Mouse (Mus musculus) heart, postnatal 14 days (tissue): ENCODE measurements around the gene Mfsd5. TPM values are rescaled to one million over a fixed set of nuclear protein-coding genes. Genes with fewer than 3 reads are reported as not detected.
A peak's percentile ranks its signal among the peaks of the same experiment; 100 is the strongest.

Experiments
- DNase-seq, 2 experiments: peaks; one replicate each; pipeline ENCODE4 v3.0.0; 2021 to 2022
- intact Hi-C: fragments of 180-260 bp; cut with DNase I; formaldehyde crosslinking; loops from one replicate; pipeline ENCODE4 v1.15.1; 2025
- long read RNA-seq, 2 experiments: library from polyadenylated mRNA; stranded (forward); transcript quantifications; one replicate each; pipeline ENCODE4 v2.0.0; 2021
- total RNA-seq, 2 experiments: library from RNA; stranded (reverse); gene quantifications; 2 replicates each; pipeline ENCODE4 v1.2.3; 2021

Mfsd5 gene
- total RNA-seq = 10 to 100 TPM; 16.7 to 19.0 TPM
- long read RNA-seq, experiment 1, transcript Mfsd5-201 (2 exons, 1,754 nt) = major isoform, 50 of 59 reads
- long read RNA-seq, experiment 1, partial matches to known transcripts = 0 of 59 reads
- long read RNA-seq, experiment 1, other reads (novel, unspliced or antisense) = 9 of 59 reads
- long read RNA-seq, experiment 2, transcript Mfsd5-201 (2 exons, 1,754 nt) = major isoform, 38 of 57 reads
- long read RNA-seq, experiment 2, partial matches to known transcripts = 0 of 57 reads
- long read RNA-seq, experiment 2, other reads (novel, unspliced or antisense) = 19 of 57 reads

DNA sequence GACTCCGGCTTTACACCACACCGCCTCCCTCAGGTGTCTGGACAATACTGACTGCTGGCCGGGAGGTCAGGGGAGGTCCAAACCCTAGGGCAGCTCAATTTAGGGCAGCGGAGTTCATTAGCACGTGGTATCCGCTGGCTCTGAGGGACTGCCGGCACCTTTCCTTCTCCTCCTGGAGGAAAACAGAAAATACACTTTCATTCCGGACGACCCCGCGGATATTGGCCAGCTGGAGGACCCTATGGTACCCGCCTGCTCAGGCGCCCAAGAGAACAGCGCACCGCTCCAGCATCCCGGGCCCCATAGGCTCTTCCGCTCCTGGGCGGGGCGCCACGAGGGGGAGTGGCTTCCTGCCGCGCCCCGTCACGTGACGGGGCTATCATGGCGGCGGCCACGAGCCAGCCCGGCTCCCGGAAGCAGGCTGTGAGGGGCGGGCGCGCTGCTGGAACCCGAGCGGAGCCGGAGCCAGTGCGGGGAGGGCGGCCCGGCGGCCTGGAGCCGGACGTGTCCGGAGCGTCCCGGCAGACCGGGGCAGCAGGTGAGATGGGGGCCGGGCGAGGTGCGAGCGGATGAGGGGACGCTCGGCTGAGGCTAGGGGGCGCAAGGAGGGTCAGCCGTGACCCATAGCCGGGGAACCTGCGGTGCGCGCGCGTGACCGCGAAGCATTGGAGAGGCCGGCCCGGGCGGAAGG lies at the start of gene Mfsd5:
Gene Mfsd5 (plus strand): TSS at position 363 of the 691 bp plus-strand sequence.
- intact Hi-C loops = loop anchor here (2.0 kb wide), 2 partner anchors 30 to 38 kb away; no protein-coding TSS in a partner anchor

DNA sequence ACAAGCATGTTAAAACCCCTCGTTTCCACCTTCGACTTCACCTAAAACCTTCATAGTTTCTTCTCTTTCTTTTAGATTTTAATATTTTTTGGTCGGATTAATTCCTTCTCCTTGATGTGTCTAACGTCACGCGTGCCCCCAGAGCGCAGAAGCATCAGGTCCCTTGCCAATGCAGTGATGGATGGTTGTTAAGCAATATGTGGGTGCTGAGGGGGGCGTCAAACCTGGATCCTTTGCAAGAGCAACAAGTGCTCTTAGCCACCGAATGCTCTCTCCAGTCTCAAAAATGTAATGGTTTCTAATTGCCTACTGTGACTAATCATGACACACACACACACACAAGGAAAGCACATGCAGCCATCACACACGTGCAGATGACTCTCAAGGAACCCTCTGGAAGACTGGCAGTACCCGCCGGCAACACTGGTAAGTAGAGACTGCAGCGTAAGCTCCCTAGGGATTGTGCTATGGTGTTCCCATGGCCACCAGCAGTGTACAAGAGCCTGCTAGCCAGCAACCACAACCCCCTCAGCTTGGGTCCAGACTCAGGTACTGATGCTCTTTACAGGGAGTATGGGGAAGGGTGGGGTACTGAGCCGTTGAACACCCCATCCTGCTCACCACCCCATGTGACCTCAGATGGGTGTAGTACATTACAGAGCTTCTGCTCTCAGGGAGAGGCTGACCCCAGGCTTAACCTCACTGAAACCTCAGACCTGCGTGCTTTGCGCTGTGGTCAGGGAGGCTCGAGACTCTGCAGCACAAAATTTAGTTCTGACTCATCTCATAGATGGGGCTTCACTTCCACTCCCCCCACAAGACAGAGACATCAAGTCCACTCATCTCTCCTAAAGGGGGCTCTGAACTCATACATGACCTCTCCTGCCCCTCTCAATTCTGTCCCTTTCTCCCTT lies 48.6 kb upstream of the Mfsd5 start:
- intact Hi-C loops = no loop called here
- DNase-seq = no peak

More for the DNA sequence above, at the start of gene Mfsd5:
- DNase-seq = peak; percentile 93 to 94

DNA sequence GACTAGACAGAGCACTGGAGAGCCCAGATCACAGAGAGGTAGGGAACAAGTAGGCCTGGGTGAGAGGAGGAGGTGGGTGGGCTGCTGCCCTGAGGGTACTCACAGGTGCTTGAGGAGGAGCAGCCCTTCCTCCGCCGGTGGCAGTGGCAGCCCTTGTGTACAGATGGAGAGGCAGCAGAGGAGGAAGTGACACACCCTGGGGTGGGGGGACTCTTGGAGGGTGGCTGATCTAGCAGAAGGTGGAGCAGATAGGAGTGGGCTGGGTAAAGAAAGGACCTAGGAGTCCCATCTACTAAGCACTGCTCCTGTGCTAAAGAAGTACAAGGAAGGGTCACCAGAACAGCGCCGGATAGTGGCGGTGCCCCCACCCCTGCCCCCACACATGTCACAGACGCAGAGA lies 47.5 kb upstream of the Mfsd5 start, which contains the start of gene Itgb7:
Gene Itgb7 (minus strand): TSS at position 197 of the 400 bp plus-strand sequence.
- DNase-seq = no peak
- intact Hi-C loops = no loop called here

DNA sequence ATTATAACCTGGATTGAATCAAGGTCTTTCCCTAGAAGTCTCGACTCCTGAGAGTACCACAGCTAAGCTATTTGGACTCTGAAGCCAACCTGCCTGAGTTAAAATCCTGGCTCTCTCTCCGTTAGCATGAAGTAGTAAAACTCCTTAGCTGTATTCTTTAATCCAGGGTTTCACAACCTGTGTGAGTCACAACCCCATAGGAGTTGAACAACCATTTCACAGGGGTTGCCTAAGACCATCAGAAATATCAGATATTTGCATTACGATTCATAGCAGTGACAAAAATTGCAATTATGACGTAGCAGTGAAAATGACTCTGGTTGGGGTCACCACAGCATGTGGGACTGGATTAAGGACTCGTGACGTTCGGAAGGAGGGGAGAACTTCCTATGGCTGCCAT lies 46.5 kb upstream of the Mfsd5 start:
- DNase-seq = no peak
- intact Hi-C loops = no loop called here

DNA sequence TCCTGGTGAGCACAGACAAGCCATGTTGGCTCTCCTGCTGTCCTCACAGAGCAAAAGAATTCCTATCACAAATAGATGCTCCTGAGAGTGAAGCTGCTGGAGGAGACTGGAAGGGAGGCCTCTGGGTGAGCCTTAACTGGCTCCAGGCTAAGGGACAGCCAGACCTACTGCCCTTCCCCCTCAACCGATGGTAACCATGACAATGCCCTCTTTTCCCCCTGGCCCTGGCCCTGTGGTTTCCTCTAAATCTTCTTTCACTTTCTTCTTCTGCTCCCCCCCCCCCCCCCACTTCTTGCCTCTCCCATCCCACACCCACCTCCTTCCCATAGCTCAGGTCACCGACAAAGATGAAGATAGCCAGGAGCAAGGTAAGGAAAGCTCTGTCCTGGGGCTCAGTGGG lies 45.4 kb upstream of the Mfsd5 start:
- intact Hi-C loops = no loop called here
- no peak for DNase-seq

DNA sequence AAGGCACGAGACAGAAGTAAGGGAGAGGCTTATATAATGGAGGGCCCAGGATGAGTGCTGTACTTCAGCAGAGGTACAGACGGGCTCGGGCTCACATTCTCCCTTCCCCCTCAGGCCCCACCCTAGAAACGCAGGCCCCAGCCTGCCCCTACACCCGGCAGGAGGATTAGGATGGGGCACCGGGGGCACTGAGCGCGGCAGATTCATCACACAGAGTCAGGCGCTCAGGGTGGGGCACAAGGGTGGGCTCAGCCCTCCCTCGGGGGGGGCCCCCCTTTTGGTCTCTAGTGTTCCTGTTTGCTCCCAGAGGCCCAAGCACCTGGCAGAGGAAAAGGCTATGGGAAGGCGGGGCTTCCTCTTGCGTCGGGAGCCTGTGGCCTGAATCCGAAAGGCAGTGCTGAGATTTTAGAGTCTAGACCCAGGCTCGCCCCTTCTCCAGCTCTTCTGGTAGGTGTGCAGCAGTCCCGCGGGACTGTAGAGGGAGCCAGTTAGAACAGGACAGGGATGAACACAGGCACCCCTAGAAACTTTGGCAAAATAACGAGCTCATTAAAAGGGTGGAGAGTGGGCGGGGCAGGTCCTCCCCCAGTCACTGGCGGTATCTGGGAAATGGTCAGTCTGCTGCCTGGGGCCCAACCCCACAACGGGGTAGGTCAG lies 43.8 kb upstream of the Mfsd5 start:
- no peak for DNase-seq
- intact Hi-C loops = no loop called here

DNA sequence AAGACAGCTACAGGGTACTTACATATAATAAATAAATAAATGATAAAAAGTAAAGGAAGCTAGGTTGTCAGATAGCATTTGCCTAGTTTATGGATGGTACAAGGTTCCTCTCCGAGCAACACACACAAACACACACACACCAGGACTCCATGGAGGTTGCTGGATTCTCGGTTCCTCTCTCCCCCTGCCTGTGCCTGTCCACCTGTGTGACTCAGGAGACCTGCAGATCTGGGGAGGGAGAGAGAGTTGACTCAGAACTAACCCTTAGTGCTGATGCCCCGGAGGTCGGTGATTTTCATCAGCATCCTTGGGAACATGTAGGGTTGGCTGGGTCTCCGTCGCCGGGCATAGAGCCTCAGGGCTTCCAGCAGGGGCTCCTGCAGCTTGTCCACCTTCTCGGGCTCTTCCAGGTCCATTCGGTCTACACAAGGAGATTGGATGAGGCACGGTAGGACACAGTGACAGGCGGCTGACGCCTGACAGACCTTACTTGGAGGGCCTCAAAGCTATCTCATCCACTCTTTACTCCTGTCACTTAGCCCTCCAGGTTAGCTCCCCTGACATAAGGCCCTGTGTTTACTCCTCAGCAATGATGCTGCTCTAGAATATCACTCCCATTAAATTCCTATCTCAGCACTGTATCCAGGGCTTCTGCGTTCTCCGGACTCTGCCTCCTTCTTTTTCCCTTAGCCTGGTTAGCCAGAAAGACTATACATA lies 40.6 kb upstream of the Mfsd5 start:
- no peak for DNase-seq
- intact Hi-C loops = loop anchor here (1.0 kb wide), 1 partner anchor 78 kb away; no protein-coding TSS in a partner anchor

DNA sequence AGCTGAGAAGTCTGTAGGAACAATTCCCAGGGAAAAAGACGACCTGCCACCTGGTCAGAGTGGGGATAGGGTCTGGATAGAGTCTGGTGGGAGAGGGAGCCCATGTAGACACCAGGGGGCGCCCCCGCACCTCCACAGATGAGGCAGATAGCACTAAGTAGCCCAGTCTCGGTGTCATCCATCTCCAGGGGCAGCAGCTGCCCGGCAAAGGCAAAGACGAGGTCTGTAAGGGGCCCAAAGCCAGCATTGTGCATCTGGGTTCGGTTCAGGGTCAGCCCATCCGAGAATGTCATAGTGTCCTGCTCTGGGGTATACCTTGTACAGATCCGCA lies 40.0 kb upstream of the Mfsd5 start:
- intact Hi-C loops = loop anchor here (1.0 kb wide), 1 partner anchor 77 kb away; no protein-coding TSS in a partner anchor
- DNase-seq = peak; percentile 87 to 88

DNA sequence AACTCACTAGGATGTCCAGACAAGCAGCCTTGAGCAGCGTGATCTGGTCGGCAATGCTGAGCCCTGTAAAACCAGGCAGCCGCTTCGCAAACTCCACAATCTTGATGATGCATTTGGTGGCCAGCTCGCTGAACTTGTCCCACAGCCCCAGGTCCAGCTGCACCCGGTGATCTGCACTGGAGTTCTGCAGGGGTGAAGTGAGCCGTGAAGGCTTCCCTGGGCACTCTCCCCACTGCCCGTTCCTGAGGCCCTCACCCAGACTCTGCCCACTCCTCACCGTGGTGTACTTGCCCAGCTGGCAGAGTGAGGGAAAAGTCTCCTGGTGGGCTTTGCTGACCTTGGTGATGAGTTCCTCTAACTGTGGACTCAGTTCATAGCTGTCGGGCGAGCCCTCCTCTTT lies 39.4 kb upstream of the Mfsd5 start:
- DNase-seq = no peak
- intact Hi-C loops = loop anchor here (1.0 to 2.0 kb wide), 2 partner anchors 39 to 76 kb away; partner anchors contain the start of gene Mfsd5

DNA sequence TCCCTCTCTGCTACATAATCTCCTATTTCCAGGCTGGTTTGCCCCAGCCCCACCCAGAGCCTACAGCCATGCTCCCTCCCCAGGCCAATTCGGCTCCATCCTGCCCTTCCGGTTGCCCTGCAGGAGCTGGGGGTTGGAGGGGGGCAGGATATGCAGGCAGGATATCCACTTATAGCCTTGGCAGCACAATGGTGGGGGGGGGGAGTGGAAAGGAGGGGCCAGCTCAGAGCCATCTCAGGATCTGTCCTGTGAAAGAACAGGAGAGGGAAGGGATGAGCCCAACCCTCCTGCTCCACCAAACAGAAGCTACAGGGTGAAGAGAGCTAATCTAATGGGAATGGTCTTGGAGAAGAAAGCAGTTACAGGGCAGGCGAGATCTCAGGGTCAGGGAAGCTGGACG lies 38.6 kb upstream of the Mfsd5 start:
- DNase-seq = peak; percentile 53 to 57
- intact Hi-C loops = loop anchor here (2.0 kb wide), 1 partner anchor 38 kb away; the partner anchor contains the start of gene Mfsd5

DNA sequence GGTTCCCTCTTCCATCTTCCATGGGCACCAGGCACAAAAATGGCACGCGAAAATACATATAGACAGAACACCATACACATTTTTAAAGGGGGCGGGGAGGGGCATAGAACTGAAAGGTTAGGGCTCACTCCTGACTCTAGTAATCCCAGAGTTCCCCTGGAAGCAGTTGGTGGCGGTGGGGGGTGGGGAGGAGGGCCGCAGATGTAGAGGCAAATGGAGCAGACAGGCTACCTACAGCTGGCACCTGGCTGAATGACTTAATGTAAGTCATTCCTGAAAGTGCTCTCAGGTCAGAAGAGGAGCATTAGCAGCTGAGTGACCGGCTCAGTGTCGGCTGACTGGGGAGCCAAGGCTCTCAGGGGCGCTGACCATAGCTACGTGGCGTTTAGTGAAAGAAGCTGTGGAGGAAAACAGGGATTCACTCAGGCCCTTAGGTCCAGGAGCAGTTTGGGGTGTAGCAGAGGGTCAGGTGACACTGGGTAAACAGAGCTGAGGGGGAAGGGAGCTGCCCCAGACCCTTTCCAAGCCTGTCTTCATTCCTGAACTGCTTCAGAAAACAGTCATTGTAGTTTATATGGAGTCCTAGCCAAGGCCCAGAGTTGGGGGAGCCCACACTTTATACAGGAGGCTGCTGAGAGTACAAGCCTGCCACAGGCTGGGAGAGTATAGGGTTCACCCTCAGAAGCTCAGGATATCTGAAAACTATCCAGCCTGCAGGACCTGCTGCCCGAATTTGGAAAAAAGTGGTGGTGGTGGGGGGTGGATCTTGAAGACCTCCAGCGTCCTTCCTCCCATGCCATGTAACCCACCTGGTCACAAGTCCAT lies 36.6 kb upstream of the Mfsd5 start:
- intact Hi-C loops = no loop called here
- DNase-seq = no peak

DNA sequence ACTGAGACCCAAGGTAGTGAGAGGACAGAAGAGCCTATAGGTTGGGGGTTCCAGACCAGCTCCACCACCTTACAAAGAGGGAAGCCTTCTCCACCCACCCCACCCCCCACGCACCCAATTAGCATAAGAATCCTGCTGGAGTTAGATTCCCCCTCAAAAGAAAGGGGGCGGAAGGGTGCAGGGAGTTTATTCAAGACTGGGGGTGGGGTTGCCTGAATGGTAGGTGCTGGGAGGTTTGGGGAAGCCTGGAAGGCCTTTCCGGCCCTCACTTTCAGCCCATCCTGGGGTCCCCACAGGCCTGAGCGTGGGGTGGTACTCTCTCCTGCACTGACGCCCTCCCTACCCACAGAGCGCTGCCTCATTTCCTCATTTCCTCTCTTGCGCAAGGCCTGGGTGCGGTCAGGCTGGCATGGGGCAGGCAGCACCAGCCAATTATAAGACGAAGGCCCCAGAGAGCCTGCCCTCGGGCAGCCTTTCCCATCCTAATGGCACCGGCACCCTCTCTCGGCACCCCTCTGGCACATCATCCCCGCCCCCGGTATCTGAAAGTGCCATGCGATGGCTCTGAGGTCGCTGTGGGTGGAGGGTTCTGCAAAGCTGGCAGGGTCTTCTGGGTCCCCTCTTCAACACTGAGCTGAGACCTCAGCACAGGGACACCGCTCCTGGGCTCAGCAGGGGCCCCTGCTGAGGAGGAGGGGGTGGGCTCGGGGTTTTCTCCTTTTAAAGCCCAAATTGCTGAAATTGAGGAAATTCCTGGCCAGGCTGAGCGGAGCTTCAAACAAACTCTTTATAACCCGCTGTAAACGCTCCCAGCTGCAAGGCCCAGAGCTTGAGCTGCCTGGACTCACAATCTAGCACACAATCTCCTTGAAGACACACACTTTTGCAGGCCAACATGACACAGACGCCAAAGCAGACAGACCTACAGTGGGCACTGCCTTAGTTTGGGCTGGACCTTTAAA lies 35.7 kb upstream of the Mfsd5 start:
- intact Hi-C loops = no loop called here
- peak; percentile 52 to 63 for DNase-seq

DNA sequence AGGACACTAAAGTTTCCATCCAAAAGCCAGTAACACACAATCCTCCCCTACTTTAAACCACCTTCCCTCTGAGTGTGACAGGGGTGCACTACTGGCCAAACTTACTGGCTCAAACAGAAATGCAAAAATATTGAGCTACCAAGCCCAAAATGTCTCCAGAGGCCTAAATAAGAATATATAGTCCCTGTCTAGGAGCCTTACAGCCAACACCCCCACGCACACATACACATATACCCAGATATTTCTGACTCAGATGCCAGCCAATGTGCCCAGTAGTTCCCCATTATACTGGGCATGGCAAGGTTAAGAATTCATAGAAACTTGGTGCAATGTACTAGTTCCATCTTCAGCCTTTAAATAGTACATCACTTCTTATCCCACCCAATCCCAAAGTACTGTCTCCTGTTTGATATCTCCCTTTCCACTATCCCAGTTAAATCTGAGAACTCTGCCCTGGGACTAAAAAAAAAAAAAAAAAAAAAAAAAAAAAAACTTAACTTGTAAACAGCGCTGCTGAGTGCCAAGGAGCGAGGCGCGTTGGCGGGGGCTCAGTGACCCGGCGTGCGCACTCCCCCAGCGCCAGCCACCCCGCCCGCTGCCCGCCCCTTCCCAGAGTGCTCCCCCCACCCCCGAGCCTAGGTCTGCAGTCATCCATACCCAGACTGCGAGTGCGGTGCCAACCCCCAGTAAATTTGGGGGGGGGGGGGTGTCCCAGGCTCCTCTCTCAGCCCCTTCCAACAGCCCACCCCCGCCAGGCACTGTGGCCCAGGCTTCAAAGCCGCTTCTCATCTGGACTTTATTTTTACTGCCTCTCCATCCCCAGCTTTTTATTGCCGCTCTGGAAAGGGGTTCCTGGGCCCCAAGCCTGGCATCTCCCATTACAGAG lies 34.7 kb upstream of the Mfsd5 start:
- DNase-seq = no peak
- intact Hi-C loops = no loop called here

DNA sequence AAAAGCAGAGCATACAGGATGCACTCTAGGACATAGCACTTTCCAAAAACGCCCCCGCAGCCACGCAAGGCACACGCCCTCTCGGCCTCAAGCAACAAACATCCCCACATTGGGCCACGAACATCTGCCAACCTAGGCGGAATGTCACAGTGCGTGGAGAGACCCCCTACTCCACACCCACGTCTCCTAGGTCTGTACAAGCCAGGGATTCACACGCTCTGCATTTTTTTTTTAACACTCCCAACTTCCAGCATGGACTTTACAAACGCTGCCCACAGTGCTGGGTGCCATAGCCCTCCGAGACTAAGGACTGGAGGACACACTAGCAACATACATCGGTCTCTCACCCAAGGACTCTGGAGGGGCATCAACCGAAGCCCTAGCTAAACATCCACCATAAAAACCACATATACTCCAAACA lies 33.8 kb upstream of the Mfsd5 start:
- DNase-seq = no peak
- intact Hi-C loops = no loop called here

DNA sequence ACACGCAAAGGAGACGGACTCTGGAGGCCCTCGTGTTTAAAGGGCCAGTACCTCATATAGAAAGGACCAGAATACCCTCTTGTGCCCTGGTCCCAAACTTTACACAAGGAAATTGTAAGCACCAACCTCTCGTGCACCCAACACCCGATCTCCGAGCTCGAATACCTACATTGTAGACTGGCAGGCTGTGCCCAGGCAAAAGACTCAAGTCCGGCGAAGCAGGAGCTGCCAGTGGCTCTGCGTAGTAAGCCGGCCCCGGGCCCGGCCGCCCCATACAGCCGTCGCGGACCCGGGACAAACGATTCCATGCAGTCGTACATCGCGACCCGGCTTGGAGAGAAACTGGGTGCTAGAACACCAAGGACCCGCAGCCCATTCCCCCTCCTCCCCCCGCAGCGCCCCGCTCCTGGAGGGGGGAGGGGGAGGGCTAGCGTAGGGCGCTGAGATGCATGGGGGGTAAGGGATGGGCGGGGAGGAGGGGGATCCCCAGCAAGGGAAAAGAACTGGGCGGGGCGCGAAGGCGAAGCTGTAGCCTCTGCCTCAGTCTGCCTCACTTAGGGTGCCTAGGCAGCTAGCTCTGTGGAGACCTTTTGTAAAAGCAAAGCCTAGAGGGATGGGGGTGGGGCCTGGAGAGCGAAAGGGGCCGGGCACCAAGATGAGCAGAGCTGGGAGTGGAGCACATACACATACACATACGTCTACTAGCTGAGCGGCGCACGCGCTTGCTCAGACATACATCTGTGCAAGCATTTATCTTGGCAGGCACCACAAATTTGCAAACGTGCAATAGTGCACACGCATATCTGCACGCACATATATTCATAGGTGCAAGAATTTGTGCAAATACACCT lies 33.1 kb upstream of the Mfsd5 start:
- intact Hi-C loops = no loop called here
- DNase-seq = peak; percentile 77 to 78

DNA sequence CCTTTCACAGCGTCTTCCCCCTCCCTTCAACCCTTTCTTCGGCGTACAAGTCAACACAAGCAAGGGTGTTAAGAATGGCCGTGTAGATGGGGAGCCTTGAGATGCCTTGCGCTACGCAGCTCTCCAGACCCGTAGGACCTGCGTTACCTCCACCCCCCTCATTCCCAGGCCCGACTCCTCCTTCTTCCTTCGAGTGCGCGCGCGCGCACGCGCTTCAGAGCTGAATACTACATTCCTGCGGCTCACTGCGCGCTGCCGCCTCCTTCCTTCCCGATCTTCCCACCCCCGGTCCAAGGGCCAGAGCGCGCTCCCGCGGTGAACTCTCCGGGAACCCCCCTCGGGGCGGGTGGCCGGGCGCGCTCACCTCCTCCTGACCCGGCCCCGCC lies 32.4 kb upstream of the Mfsd5 start:
- intact Hi-C loops = no loop called here
- DNase-seq = peak; percentile 96 to 97
